Mouse (Mus musculus) midbrain, embryonic 15.5 days (tissue): Measurements from ENCODE around the gene Rps6. TPM values are rescaled to one million over a fixed set of nuclear protein-coding genes. Genes with fewer than 3 reads are reported as not detected.

ENCODE experiments used
- ATAC-seq: fragments of 200-750 bp; cut with Nextera tagmentation; replicated peaks from 2 replicates; pipeline ENCODE4 v1.8.0; 2017; ENCODE audit warnings: moderate TSS enrichment
- H3K27ac ChIP-seq: fragments of 300-500 bp; sonication (generic); 2 replicates; pipeline ENCODE4 v1.5.1; 2015; ENCODE audit warnings: mild to moderate bottlenecking, inconsistent platforms
- H3K27me3 ChIP-seq: fragments of 300-500 bp; sonication (generic); replicated peaks from 2 replicates; pipeline ENCODE4 v1.6.1; 2015; ENCODE audit warnings: inconsistent platforms
- H3K36me3 ChIP-seq: fragments of 300-500 bp; sonication (generic); replicated peaks from 2 replicates; pipeline ENCODE4 v1.6.1; 2015; ENCODE audit warnings: inconsistent platforms
- H3K4me1 ChIP-seq: fragments of 300-500 bp; sonication (generic); 2 replicates; pipeline ENCODE4 v1.6.1; 2015; ENCODE audit warnings: inconsistent platforms
- H3K4me2 ChIP-seq: fragments of 300-500 bp; sonication (generic); 2 replicates; pipeline ENCODE4 v1.6.1; 2015; ENCODE audit warnings: inconsistent platforms, mild to moderate bottlenecking, moderate library complexity
- H3K4me3 ChIP-seq: fragments of 300-500 bp; sonication (generic); 2 replicates; pipeline ENCODE4 v1.5.1; 2015; ENCODE audit warnings: mild to moderate bottlenecking, inconsistent platforms
- H3K9ac ChIP-seq: fragments of 300-500 bp; sonication (generic); 2 replicates; pipeline ENCODE4 v1.6.1; 2015; ENCODE audit warnings: mild to moderate bottlenecking, inconsistent platforms
- H3K9me3 ChIP-seq: fragments of 300-500 bp; sonication (generic); 2 replicates; pipeline ENCODE4 v1.6.1; 2016; ENCODE audit warnings: inconsistent platforms
- WGBS: fragments of 180-500 bp; shearing (Covaris S2); methylation state at CpG from one replicate; pipeline ENCODE4 v1.1.7; 2015; ENCODE audit warnings: mixed read lengths; 5-methylcytosine and 5-hydroxymethylcytosine counted together
- polyA plus RNA-seq: library from polyadenylated mRNA; unstranded; fragments of >200 nt; fragmentation: Nextera tagmentation; extraction: Ambion mirVana; gene quantifications from 2 replicates; pipeline ENCODE4 v1.2.1, GENCODE M21; 2015

Rps6 gene
- 329 and 335 TPM in 2 replicates for polyA plus RNA-seq

DNA sequence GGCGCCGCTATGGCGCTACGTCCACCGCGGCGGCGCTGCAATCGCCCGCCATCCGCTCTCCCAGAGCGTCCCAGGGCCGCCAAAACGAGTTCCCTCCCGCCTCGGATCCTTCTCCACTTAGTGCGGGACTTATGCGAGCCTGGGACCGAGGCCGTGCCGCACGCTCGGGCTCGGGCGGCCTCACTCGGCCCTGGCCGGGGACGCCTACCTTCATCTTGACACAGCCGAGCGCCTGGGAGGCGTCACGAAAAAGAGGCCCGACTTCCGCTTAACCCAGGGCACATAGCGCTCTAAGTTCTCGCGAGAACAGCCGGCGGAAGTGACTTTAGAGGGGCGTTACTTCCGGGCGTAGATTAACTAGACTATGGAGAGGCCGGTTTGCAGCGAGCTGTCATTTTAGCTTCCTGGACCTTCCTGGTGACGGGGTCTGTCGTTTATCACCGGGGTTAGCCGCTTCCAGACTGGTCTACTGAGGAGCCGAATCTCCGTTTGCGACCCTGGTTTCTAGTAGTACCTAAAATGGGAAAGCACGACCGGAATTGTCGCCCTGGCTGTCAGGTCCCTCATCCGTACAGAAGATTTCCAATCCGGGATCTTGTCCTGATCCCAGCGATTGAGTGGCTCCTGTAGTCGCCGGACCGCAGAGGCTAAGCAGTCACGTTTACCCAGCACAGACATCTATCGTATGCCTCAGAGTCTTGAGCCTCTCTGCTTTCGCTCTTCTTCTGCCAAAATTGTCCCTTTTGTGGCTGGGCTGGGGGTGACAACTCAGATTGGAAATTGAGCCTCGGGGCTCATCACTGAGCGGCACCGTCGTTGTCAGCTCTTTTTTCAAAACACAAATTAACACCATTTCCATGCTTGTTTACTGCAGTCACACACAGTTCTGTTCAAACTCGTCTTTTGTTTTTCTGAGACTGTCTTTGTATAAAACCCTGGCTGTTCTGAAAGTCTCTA, at the start of gene Rps6:
Gene Rps6, minus strand, starts transcription at position 300 of the 957 bp plus-strand sequence.
- H3K27ac ChIP-seq, result peak within 1 kb of the TSS; percentile 90
- peaks cover 20% of the 10 kb centered on the region for H3K4me1 ChIP-seq
- H3K27me3 ChIP-seq, result no peaks in the 10 kb centered on the region
- peaks cover 23% of the 10 kb centered on the region for H3K36me3 ChIP-seq
- H3K9ac ChIP-seq, result peak within 1 kb of the TSS; percentile 83
- H3K4me3 ChIP-seq, result peak within 1 kb of the TSS; percentile 59
- under 1% methylated on average over 68 of the region's 68 CpGs for WGBS
- H3K9me3 ChIP-seq, result no peaks in the 10 kb centered on the region
- peak; percentile 99 for ATAC-seq
- H3K4me2 ChIP-seq, result peak within 1 kb of the TSS; percentile 68

DNA sequence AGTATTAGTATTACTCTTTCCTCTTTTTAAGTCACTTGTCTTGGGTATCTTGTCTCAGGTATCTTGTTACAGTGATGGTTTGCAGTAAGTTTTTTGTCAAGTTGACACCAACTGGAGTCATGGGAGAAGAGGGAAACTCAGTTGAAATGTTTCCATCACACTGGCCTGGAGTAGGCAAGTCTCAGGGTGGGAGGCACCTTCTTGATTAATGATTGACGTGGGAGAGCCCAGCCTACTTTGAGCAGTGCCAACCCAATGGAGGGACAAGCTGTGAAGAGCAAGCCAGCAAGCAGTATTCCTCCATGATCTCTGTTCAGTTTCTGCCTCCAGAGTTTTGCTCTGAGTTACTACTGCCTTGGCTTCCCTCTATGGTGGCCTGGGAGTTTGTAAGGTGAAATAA, 48.7 kb upstream of the Rps6 start:
- no peak overlapping the region for H3K4me2 ChIP-seq
- H3K4me3 ChIP-seq, result no peak overlapping the region
- no peaks in the 10 kb centered on the region for H3K27me3 ChIP-seq
- no peak overlapping the region for H3K9ac ChIP-seq
- H3K9me3 ChIP-seq, result no peaks in the 10 kb centered on the region
- H3K4me1 ChIP-seq, result no peaks in the 10 kb centered on the region
- H3K36me3 ChIP-seq, result no peaks in the 10 kb centered on the region
- no peak for ATAC-seq
- 80% methylated on average over 1 of the region's 1 CpGs for WGBS
- H3K27ac ChIP-seq, result no peak overlapping the region

DNA sequence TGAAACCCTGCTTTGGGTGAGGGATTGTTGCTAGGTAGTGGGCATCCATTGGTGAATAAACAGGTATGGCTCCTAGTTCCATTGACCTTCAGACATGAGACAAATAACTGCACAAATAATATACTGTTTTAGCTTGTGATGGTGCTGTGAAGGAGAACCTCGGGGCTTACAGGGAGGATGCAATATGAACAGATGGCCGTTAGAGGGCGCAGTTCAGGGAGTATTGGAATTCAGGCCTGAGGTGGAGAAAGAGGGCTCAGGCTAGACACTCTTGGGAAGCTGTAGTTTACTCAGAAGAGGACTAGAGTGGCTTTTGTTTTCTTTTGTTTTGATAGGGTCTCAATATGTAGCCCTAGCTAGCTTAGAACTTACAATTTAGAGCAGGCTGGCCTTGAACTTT, 47.8 kb upstream of the Rps6 start:
- Histone ChIP-seq H3K27me3 (no peaks in the 10 kb centered on the region), H3K4me1 (no peaks in the 10 kb centered on the region), H3K27ac (no peak overlapping the region), H3K9ac (no peak overlapping the region), H3K36me3 (no peaks in the 10 kb centered on the region), H3K4me3 (no peak overlapping the region), H3K9me3 (no peaks in the 10 kb centered on the region), H3K4me2 (no peak overlapping the region)
- 29% methylated on average over 3 of the region's 3 CpGs for WGBS
- no peak for ATAC-seq

DNA sequence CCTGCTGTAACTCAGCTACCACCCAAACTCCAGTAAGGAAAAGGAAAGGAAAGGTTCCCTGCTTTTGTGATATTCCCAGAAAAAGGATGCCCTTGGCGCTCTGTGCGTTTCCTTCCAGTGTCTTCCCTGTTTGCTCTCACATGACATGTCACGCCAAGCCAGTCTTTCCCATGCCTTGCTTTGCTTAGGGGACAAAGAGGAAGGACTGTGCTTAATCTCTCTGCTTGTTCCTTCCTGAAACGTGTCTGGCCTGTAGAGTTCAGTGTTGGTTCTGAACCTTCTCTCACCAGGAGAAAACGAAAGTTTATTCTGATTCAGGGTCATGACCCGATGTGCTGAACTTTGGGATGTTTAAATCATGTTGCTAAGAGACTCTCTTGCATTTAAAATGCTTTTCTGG, 45.1 kb upstream of the Rps6 start:
- ATAC-seq, result no peak
- H3K4me1 ChIP-seq, result no peaks in the 10 kb centered on the region
- H3K4me3 ChIP-seq, result no peak overlapping the region
- no peaks in the 10 kb centered on the region for H3K36me3 ChIP-seq
- H3K9me3 ChIP-seq, result no peaks in the 10 kb centered on the region
- no peak overlapping the region for H3K4me2 ChIP-seq
- no peak overlapping the region for H3K9ac ChIP-seq
- WGBS, result 64% methylated on average over 6 of the region's 6 CpGs
- H3K27me3 ChIP-seq, result no peaks in the 10 kb centered on the region
- H3K27ac ChIP-seq, result no peak overlapping the region

DNA sequence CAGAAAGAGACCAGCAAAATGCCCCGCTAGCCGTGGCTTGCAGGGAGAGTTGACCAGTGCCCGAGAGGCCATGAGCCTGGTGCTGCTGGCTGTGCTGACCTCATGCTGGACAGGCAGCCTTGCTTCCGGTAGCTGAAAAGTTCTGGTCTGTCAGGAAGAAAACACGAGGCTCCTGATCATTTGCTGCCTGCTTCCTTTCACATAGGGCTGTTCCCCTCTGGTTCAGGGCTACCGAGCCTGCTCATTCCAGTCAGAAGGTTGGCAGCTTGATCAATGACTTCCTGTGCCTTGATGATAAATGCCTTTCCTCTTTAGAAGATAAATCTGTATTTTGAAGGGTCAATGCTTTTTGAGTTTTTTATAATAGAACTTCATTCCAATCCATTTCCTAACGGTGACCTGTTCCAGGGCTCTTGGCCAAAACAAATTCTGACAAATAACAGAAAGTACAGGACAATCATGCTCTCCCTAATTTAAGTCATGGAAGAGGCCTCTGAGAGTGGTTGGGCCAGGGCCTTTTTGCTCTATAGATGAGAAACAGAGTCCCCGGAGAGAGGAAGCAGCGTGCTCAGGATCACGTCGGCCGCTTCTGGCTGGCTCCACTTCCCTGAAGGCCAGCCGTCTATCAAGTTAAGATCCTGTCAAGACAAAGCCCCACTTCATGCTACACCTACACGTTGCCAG, 41.7 kb upstream of the Rps6 start:
- Histone ChIP-seq H3K4me2 (no peak overlapping the region), H3K27ac (no peak overlapping the region), H3K9me3 (no peaks in the 10 kb centered on the region), H3K4me1 (no peaks in the 10 kb centered on the region), H3K9ac (no peak overlapping the region), H3K36me3 (no peaks in the 10 kb centered on the region), H3K27me3 (no peaks in the 10 kb centered on the region), H3K4me3 (no peak overlapping the region)
- WGBS, result 71% methylated on average over 14 of the region's 14 CpGs
- ATAC-seq, result no peak

DNA sequence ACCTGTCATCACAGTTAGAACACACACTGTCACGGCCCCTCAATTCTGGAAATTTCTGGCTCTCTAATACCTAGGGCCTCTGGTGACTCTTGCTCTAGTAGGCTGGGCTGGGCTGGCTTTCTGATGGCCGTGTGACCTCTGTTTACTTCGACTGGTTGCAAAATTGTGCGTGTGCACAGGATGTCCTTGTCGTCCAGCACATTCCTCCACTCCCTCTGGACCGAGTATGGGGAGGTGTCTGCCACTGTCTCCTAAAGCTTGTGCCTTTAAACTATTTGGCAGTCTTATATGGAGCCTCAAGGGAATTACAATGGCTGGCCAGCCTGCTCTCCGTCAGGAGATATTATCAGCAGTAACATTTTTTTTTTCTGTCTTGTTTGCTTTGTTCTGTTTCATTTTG, 40.2 kb upstream of the Rps6 start:
- Histone ChIP-seq H3K27ac (no peak overlapping the region), H3K4me3 (no peak overlapping the region), H3K9ac (no peak overlapping the region), H3K9me3 (no peaks in the 10 kb centered on the region), H3K4me1 (no peaks in the 10 kb centered on the region), H3K36me3 (no peaks in the 10 kb centered on the region), H3K27me3 (no peaks in the 10 kb centered on the region), H3K4me2 (no peak overlapping the region)
- ATAC-seq, result no peak
- 80% methylated on average over 7 of the region's 7 CpGs for WGBS

DNA sequence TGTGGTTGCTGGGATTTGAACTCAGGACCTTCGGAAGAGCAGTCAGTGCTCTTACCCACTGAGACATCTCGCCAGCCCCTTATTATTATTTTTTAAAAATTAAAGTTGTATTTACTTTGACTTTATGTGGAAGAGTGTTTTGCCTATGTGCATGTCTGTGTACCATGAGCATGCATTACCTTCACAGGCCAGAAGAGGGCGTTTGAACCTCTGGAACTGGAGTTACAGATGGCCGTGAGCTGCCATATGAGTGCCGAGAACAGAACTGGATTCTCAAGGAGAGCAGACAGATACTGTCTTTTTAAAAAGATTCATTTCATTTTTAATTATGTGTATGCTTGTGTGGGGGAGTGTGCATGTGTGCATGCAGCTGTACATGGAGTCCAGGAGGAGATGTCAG, 30.7 kb upstream of the Rps6 start:
- no peak for ATAC-seq
- H3K9me3 ChIP-seq, result no peaks in the 10 kb centered on the region
- H3K4me3 ChIP-seq, result no peak overlapping the region
- H3K27ac ChIP-seq, result no peak overlapping the region
- H3K4me1 ChIP-seq, result no peaks in the 10 kb centered on the region
- no peaks in the 10 kb centered on the region for H3K36me3 ChIP-seq
- no peak overlapping the region for H3K9ac ChIP-seq
- no peaks in the 10 kb centered on the region for H3K27me3 ChIP-seq
- no peak overlapping the region for H3K4me2 ChIP-seq
- WGBS, result 75% methylated on average over 5 of the region's 5 CpGs

DNA sequence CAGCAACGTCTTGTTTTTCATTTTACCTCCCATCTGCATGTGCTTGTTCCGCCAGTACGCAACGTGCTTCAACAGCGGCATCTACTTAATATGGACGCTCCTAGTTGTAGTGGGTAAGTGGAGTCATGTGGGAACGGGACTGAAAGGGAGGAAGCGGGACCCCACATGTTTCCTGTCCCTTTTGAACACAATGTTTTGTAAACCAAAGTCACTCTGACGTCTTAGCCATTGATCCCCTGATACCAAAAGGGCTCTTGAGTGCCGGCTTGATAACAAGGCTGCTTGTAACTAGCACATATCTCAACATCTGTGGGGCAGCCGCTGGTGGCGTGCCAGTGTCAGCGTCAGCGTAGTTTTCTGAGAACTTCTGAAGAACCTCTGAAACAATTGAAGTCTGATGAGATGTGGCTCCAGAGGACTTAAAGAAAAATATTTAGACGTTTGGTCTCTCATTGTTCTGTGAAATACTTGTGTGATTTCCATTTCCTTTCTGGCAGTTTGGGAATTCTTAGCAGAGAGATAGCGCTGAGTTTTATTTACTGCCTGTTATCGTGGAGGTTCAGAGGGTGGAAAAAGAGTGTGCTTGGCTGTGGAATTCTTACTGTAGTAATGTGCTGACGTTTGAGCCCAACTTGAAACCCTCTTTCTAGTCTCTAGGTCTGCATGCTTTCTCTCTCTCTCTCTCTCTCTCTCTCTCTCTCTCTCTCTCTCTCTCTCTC, 29.1 kb upstream of the Rps6 start:
- ATAC-seq, result no peak
- peak overlapping the region; percentile 20 for H3K4me2 ChIP-seq
- H3K36me3 ChIP-seq, result no peaks in the 10 kb centered on the region
- no peaks in the 10 kb centered on the region for H3K4me1 ChIP-seq
- no peaks in the 10 kb centered on the region for H3K27me3 ChIP-seq
- H3K27ac ChIP-seq, result no peak overlapping the region
- no peaks in the 10 kb centered on the region for H3K9me3 ChIP-seq
- H3K9ac ChIP-seq, result no peak overlapping the region
- H3K4me3 ChIP-seq, result no peak overlapping the region
- WGBS, result 39% methylated on average over 18 of the region's 18 CpGs

DNA sequence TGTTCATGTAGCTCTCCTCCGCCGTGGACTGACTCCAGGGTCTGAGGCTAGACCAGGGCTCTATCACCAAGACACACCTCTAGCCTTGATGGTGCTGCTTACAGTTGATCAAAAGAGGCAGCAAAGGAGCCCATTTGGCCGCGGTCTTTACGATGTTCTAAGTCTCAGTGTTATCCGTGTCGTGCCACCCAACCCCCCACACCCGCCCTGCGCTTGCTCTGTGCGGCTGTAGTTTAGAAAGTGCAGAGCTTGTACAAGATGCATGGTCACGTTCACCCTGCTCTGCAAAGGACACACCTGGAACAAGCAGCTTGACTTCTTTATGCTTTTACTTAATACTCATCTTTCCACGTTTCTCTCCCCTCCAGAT, 28.6 kb upstream of the Rps6 start:
- no peak for ATAC-seq
- no peak overlapping the region for H3K4me3 ChIP-seq

DNA sequence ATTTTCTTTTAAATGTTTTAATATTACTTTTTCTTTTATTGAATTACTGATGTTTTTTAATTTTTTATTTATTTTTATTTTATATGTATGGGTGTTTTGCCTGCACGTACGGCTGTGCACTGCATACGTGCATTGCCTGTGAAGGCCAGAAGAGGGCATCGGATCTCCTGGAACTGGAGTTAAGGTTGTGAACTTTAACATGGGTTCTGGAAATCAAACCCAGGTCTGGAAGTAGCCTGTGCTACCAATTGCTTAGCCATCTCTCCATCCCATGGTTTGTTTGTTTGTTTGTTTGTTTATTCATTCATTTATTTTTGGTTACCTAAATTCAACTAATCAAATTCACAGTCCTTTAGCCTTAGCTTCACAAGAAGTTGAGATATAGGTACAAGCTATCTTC, 27.7 kb upstream of the Rps6 start:
- WGBS, result 46% methylated on average over 4 of the region's 4 CpGs
- Histone ChIP-seq H3K4me1 (no peaks in the 10 kb centered on the region), H3K27ac (no peak overlapping the region), H3K27me3 (no peaks in the 10 kb centered on the region), H3K4me2 (no peak overlapping the region), H3K9ac (no peak overlapping the region), H3K9me3 (no peaks in the 10 kb centered on the region), H3K4me3 (no peak overlapping the region), H3K36me3 (no peaks in the 10 kb centered on the region)
- ATAC-seq, result no peak

More for the DNA sequence above, 28.6 kb upstream of the Rps6 start:
- no peaks in the 10 kb centered on the region for H3K27me3 ChIP-seq
- H3K9me3 ChIP-seq, result no peaks in the 10 kb centered on the region
- H3K4me1 ChIP-seq, result no peaks in the 10 kb centered on the region
- H3K4me2 ChIP-seq, result peak overlapping the region; percentile 20
- WGBS, result 58% methylated on average over 12 of the region's 12 CpGs
- no peaks in the 10 kb centered on the region for H3K36me3 ChIP-seq
- H3K9ac ChIP-seq, result no peak overlapping the region
- no peak overlapping the region for H3K27ac ChIP-seq

DNA sequence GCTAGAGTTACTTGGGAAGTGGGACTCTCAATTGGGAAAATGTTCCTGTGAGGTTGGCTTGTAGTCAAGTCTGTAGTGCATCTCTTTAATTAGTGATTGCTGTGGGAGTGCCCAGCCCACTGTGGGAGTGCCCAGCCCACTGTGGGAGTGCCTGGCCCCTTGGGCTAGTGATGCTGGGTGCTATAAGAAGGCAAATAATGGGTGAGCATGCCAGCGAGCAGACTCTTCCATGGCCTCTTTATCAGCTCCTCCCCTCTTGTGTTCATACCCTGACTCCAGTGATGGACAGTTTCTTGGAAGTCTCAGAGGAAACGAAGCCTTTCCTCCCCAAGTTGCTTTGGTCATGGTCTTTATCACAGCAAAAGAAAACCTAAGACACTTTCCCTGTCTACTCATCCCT, 25.2 kb upstream of the Rps6 start:
- H3K9ac ChIP-seq, result no peak overlapping the region
- ATAC-seq, result no peak
- H3K4me3 ChIP-seq, result no peak overlapping the region
- no peaks in the 10 kb centered on the region for H3K27me3 ChIP-seq
- H3K36me3 ChIP-seq, result no peaks in the 10 kb centered on the region
- H3K27ac ChIP-seq, result no peak overlapping the region
- H3K4me1 ChIP-seq, result no peaks in the 10 kb centered on the region
- no peaks in the 10 kb centered on the region for H3K9me3 ChIP-seq
- WGBS, result 67% methylated on average over 2 of the region's 2 CpGs
- no peak overlapping the region for H3K4me2 ChIP-seq

DNA sequence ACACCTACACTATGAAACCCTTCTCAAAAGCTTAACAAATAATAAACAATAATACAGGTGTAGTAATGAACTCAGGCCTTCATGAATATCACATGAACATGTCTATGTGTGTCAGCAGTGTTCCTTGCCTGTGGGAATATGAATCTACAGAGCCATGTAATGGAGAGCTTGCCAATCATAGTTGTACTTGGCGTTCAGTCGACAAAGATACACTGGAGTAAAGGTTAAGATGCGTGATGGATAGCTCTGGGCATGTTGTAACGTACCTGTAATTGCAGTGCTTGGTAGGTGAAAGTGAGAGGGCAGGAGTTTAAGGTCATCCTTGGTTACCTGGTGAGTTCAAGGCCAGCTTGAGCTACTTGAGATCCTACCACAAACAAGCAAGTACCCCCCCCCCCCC, 24.0 kb upstream of the Rps6 start:
- H3K4me3 ChIP-seq, result no peak overlapping the region
- H3K9me3 ChIP-seq, result no peaks in the 10 kb centered on the region
- no peak overlapping the region for H3K4me2 ChIP-seq
- ATAC-seq, result no peak
- H3K27ac ChIP-seq, result no peak overlapping the region
- 0 out of 2 replicates have a peak, but pooled peaks cover under 1% of the 10 kb centered on the region for H3K4me1 ChIP-seq
- WGBS, result 83% methylated on average over 4 of the region's 4 CpGs
- no peak overlapping the region for H3K9ac ChIP-seq
- no peaks in the 10 kb centered on the region for H3K27me3 ChIP-seq
- H3K36me3 ChIP-seq, result no peaks in the 10 kb centered on the region
